Mouse (Mus musculus) megakaryocyte, embryonic 14.5 days (primary cell): ENCODE data around the gene Rhoc.

Experiments
- FLI1 ChIP-seq: IDR thresholded peaks from 2 replicates; pipeline ENCODE4 v1.6.1; 2012; ENCODE audit warnings: low read length, inconsistent platforms, mixed read lengths
- GATA1 ChIP-seq: IDR thresholded peaks from 3 replicates; pipeline ENCODE4 v1.6.1; 2012; ENCODE audit warnings: mixed read lengths, low read length, inconsistent platforms, borderline replicate concordance

DNA sequence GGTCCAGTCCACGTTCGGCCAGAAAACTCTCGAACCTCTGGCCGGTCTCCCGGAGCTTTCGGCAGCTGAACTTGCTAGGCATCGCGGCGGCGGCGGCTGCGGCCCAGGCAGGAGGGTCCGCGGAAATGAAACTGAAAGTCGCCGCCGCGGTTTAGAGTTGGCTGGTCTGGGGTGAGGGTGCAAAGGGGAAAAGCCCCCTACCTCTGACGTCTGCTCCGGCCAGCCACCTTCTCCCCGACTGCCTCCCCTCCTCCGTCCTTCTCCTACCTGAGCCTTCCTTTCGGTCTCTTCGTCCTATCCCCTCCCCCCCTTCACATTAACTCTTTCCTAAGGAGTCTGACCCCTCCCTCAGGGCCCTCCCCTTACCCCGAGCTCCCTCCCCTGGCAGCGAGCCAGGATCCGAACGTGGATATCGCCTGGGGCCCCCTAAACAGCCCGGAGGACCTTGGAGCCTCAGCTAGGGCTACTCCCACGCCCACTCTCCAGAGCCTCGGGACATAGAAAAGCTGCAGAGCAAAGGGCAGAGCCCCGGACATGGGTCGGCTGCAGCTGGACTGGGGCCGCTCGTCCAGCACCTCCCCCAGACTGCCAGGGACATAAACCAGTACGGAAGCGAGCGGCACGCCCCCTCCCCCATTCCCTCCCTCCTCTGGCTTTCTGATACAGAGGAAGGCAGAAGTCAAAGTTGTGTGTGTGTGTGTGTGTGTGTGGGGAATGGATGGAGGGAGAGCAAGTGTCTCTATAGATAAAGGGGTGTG lies 30.0 kb downstream of the Rhoc start, which contains the start of gene Mov10:
- no peak for TF ChIP-seq FLI1
- no peak for TF ChIP-seq GATA1
